Mouse (Mus musculus) Patski (cell line): Measurements from ENCODE around the gene Fam222a. TPM values are rescaled to one million over a fixed set of nuclear protein-coding genes. Genes with fewer than 3 reads are reported as not detected.

ENCODE experiments used
- ATAC-seq: fragments of 100-300 bp; one replicate; pipeline ENCODE4 v1.8.0; 2021
- CTCF ChIA-PET: fragments of 350-600 bp; sonication (Branson Sonifier 250); formaldehyde crosslinking; loops from one replicate; lab custom pipeline; 2022; ENCODE audit warnings: inconsistent platforms; lab: Charles Lee
- POLR2A ChIA-PET: fragments of 350-600 bp; sonication (Branson Sonifier 250); formaldehyde crosslinking; loops from one replicate; lab custom pipeline; 2022; ENCODE audit warnings: antibody characterized with exemption, inconsistent platforms; lab: Charles Lee
- DNase-seq: peaks from one replicate; pipeline ENCODE4 v3.0.0-alpha.2; 2011; ENCODE audit warnings: low read depth, low spot score
- H3K27me3 ChIP-seq: fragments of 371-371 bp; one replicate; pipeline ENCODE4 v1.5.1; 2021
- CTCF ChIP-seq: fragments of 100-300 bp; IDR thresholded peaks from one replicate; pipeline ENCODE4 v1.5.1; 2021
- in situ Hi-C: fragments of 300-500 bp; cut with MboI; formaldehyde crosslinking; loops from 3 replicates; pipeline ENCODE4 v1.11.1; 2018; ENCODE audit warnings: low pct_unique_long_range_greater_than_20kb, mixed read lengths
- polyA plus RNA-seq: library from polyadenylated mRNA; unstranded; gene quantifications from one replicate; pipeline ENCODE4 v1.2.3, GENCODE M21; 2021

The Fam222a gene
- polyA plus RNA-seq, 1 experiment from 2014 or later: 2.1 TPM

DNA sequence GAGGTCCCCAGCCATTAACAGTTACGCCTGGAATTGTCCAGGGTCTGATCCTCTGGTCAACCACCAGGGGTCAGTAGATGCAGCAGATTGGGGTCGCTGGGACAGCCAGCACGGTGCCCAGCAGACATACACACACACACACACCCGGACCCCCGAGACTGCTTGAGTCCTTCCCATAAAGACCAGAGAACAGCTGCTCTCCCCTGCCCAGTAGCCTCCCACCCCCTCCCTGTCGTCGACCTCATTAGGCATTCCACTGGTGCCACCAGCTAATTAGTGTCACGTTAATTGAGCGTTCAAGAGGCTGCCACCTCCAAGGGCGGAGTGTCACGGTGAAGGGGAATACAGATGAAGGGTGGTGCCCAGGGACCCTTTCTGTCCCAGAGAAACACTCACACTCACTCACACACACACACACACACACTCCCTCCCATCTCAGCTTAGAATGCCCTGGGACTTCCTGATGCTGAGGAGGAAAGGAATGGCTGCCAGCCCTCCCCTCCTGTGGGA, 37.0 kb downstream of the Fam222a start:
- ChIA-PET POLR2A (no interaction called here), CTCF (interaction anchor here (0.8 to 2.8 kb wide), 6 partner anchors 9 to 45 kb away, joined by 3 to 9 read pairs (median 4); partner anchors contain the start of gene Fam222a)
- no peak for TF ChIP-seq CTCF
- ATAC-seq: no peak
- in situ Hi-C loops: loop anchor here (5.0 kb wide), 2 partner anchors 143 to 293 kb away; no protein-coding TSS in a partner anchor
- no peak for DNase-seq
- no peaks in the 10 kb centered on the region for H3K27me3 ChIP-seq

DNA sequence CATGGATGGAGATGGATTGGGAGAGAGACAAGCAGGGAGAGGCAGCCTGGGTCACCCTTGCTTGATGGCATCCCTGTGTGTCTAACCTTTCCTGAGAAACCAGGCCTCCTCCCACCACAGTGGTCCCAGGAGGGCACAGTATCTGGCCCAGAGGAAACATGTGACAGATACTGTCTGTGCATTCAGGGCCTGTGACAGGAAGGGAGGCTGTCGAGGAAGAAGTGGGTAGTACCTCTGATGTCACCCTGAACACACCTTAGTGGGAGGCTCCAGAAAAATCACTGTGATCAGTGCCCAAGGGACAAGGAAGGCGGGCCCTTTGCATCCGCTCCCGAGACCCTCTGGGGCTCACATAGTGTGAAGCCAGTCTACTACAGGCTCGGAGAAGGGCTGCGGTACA, 38.2 kb downstream of the Fam222a start:
- no peaks in the 10 kb centered on the region for H3K27me3 ChIP-seq
- DNase-seq (no peak), ATAC-seq (no peak)
- ChIA-PET CTCF (interaction anchor here (1.4 to 1.7 kb wide), 2 partner anchors 20 to 38 kb away, joined by 3 to 4 read pairs; partner anchors contain the start of gene Fam222a), POLR2A (no interaction called here)
- TF ChIP-seq CTCF: no peak
- in situ Hi-C loops: loop anchor here (5.0 kb wide), 2 partner anchors 144 to 294 kb away; no protein-coding TSS in a partner anchor

DNA sequence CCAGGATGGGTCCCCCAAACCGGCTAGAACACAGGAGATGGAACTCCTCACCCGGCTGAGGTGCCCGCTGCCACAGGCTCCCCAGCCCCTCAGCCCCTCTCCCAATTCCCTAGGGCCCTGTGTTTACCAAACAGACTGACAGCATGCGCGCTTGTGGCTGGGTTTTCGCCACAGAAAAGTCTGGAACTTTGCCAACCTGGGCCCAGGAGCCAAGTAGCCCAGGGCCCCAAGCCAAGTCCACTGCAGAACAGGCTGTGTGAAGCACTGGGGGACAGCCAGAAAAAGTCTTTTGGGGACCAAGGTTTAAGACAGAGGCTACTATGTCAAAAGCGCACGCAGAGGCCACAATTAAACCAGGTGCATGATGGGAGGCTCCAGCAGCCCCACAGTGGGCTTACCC, 39.8 kb downstream of the Fam222a start:
- DNase-seq (no peak), ATAC-seq (no peak)
- ChIA-PET CTCF (interaction anchor here (0.8 to 2.4 kb wide), 7 partner anchors 11 to 250 kb away, joined by 3 to 14 read pairs (median 3); partner anchors contain the start of gene Fam222a), POLR2A (interaction anchor here (0.7 kb wide), 1 partner anchor 38 kb away, joined by 3 read pairs; no protein-coding TSS in a partner anchor)
- TF ChIP-seq CTCF: no peak
- in situ Hi-C loops: loop anchor here (5.0 kb wide), 2 partner anchors 145 to 295 kb away; no protein-coding TSS in a partner anchor
- no peaks in the 10 kb centered on the region for H3K27me3 ChIP-seq

DNA sequence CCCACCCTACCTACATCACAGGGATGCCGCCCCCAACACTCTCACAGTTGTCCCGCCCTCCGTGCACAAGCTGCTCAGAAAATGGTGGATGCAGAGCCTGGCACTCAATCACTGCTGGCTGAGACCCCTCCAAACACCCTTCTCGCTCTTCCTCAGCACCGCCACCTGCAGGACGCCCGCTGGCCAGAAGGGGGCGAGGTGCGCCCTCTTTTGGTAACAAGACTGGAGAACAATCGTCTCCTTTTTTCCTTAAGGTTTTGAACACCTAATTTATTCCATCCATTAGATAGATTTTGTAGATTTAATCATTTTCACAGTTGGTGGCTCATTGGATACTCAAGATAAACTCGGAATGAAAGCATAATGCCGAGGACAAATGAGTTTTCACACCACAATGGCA, 40.7 kb downstream of the Fam222a start:
- ATAC-seq: no peak
- DNase-seq: no peak
- in situ Hi-C loops: loop anchor here (5.0 kb wide), 2 partner anchors 146 to 296 kb away; no protein-coding TSS in a partner anchor
- TF ChIP-seq CTCF: no peak
- CTCF ChIA-PET: interaction anchor here (0.7 to 2.4 kb wide), 6 partner anchors 10 to 73 kb away, joined by 3 to 14 read pairs (median 3); partner anchors contain the start of gene Fam222a
- H3K27me3 ChIP-seq: no peaks in the 10 kb centered on the region
- POLR2A ChIA-PET: interaction anchor here (0.6 kb wide), 1 partner anchor 217 kb away, joined by 4 read pairs; no protein-coding TSS in a partner anchor

DNA sequence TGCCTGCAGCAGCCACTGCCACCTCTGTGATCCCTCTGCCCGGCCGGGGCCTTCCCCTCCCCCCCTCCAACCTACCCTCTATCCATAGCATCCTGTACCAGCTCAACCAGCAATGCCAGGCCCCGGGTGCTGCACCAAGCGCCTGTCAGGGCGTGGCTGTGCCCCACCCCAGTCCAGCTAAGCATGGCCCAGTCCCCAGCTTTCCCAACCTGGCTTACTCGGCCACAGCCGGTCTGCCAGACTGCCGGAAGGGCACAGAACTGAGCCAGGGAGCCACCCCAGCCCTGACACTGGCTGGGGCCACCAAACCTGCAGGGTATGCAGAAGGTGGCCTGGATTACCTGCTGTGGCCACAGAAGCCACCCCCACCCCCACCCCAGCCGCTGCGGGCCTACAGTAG, 43.4 kb downstream of the Fam222a start:
- POLR2A ChIA-PET: no interaction called here
- TF ChIP-seq CTCF: no peak
- ATAC-seq (no peak), DNase-seq (no peak)
- no peaks in the 10 kb centered on the region for H3K27me3 ChIP-seq
- in situ Hi-C loops: no loop called here
- CTCF ChIA-PET: interaction anchor here (1.1 to 1.4 kb wide), 2 partner anchors 9 to 150 kb away, joined by 3 to 6 read pairs; no protein-coding TSS in a partner anchor

DNA sequence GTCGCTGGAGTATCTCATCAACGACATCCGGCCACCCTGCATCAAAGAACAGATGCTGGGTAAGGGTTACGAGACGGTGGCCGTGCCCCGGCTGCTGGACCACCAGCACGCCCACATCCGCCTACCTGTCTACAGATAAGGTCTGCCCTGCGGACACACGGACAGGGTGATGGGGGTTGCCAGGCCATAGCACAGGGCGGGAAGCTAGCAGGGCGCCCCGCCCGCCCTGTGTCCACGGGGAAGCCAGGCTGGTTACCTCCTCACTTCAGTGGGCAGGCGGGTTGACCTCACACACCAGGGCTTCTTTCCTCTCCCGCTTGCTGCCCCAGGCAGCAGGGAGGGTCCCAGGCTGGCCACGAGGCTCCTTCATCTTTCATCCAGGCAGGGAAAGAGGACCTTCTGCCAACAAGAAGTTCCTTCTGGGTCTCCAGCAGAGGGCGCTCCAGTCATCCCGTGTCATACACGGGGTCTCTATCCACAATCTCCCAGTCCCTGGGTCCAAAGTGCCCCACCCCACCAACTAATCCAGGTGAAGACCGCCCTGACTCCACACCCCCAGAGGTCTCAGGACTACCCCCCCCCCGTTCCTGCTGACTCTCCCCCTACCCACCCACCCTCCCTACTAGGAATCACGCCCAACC, 44.3 kb downstream of the Fam222a start:
- POLR2A ChIA-PET: no interaction called here
- no peaks in the 10 kb centered on the region for H3K27me3 ChIP-seq
- CTCF ChIA-PET: interaction anchor here (2.7 kb wide), 1 partner anchor 8 kb away, joined by 9 read pairs; no protein-coding TSS in a partner anchor
- DNase-seq (no peak), ATAC-seq (no peak)
- in situ Hi-C loops: no loop called here
- TF ChIP-seq CTCF: no peak

DNA sequence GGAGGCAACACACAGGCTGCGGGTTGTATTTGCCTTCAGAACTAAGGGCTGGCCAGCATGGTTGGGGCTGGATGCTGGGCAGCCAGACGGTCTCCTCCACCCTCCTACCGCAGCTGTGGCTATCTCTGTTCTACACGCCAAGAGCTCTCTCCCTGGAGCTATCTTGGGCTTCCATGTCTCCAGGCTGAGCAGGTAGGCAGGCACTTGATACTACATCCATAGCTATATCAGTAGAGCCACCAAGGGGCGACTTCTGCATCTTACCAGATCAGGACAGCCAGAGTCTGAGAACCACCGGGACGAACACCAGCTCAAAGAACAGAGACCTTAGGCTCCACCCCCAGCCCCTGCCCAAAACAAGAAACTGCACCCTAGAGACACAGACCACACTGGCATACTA, 47.0 kb downstream of the Fam222a start:
- ATAC-seq (no peak), DNase-seq (no peak)
- H3K27me3 ChIP-seq: no peaks in the 10 kb centered on the region
- TF ChIP-seq CTCF: no peak
- POLR2A ChIA-PET: no interaction called here
- CTCF ChIA-PET: interaction anchor here (0.8 to 2.7 kb wide), 3 partner anchors 11 to 13 kb away, joined by 3 to 9 read pairs (median 8); no protein-coding TSS in a partner anchor
- in situ Hi-C loops: no loop called here

DNA sequence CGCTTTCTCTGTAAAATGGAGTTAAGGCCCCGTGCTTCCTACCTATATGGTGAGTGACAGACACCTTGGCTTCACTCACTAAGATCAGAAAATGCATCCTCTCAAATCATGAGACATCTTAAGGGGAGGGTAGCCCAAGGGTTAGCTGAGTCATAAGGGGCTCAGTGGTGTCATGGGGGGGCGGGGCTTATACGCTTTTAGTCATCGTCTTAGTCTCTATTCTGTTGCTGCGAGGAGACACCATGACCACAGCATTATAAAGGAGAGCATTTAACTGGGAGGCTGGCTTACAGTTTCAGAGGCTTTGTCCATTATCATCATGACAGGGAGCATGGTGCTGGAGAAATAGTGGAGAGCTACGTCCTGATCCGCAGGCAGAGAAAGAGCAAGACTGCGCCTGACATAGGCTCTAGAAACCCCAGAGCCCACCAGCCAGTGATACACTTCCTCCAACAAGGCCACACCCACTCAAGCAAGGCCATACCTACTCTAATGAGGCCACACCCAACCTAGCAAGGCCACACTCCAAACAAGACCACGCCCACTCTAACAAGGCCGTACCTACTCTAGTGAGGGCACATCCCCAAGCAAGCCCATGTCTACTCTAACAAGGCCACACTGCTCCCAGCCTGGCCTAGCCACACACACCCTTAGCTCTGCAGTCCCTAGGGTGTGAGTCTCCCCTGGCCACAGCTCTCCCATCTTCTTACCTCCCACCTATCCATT, 48.7 kb downstream of the Fam222a start:
- ChIA-PET POLR2A (no interaction called here), CTCF (interaction anchor here (2.3 kb wide), 1 partner anchor 9 kb away, joined by 8 read pairs; no protein-coding TSS in a partner anchor)
- no peak for TF ChIP-seq CTCF
- H3K27me3 ChIP-seq: no peaks in the 10 kb centered on the region
- in situ Hi-C loops: no loop called here
- no peak for DNase-seq
- no peak for ATAC-seq

DNA sequence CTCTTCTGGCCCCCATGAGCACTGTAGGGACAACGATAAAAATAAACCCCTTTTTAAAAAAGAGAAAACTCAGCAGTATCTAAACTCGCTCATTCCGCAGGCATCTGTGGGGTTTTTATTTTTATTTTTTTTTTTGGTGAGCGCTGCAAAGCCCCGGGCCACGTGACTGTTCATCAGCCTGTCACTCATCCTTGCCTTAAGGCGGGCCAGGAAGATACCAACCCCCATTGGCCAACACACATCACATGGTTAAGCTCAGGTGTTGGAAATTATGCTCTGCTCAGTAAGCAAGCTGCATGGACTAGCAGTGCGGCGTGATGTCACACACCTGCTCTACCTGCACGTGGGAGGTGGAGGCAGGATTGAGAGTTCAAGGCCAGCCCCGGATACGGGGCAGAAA, 50.0 kb downstream of the Fam222a start:
- ChIA-PET POLR2A (no interaction called here), CTCF (interaction anchor here (0.9 kb wide), 1 partner anchor 14 kb away, joined by 3 read pairs; no protein-coding TSS in a partner anchor)
- no peak for TF ChIP-seq CTCF
- ATAC-seq: no peak
- H3K27me3 ChIP-seq: no peaks in the 10 kb centered on the region
- in situ Hi-C loops: no loop called here
- DNase-seq: no peak

DNA sequence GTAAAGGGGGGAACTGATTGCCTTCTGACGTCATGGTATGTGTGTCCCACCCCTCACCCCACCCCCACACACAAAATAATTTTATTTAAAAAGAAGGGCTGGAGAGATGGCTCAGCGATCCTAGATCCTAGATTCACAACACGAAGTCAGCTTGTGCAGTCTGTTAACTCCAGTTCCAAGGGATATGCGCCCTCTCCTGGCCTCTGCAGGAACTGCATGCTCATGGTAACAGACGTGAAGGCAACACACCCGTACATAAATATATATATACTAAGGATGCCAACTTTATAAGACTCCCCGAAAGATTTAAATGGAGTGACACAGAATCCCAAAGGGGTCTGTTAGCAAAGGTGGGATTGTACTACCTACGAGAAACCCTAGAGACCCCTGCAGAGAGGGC, 51.0 kb downstream of the Fam222a start:
- in situ Hi-C loops: no loop called here
- ChIA-PET CTCF (interaction anchor here (0.9 to 2.4 kb wide), 3 partner anchors 10 to 157 kb away, joined by 3 to 10 read pairs (median 3); no protein-coding TSS in a partner anchor), POLR2A (no interaction called here)
- no peak for TF ChIP-seq CTCF
- H3K27me3 ChIP-seq: no peaks in the 10 kb centered on the region
- DNase-seq (no peak), ATAC-seq (no peak)
